Mouse (Mus musculus): ENCODE measurements around the gene Setd7. TPM values are rescaled to one million over a fixed set of nuclear protein-coding genes. Genes with fewer than 3 reads are reported as not detected.
"Not testable (repeated sequence)": the region's sequence is repeated elsewhere in the genome, so short reads cannot be mapped to it uniquely, and the experiment has no call there.

The Setd7 gene
- 33.5 and 47.5 TPM in 2 replicates for total RNA-seq (2021)
- long read RNA-seq, experiment 1, partial matches to known transcripts: 0 of 16 reads
- long read RNA-seq, experiment 1, other reads (novel, unspliced or antisense): 16 of 16 reads
- long read RNA-seq, experiment 2, partial matches to known transcripts: 0 of 17 reads
- long read RNA-seq, experiment 2, other reads (novel, unspliced or antisense): 17 of 17 reads

GRCm38 (mm10) chr3:51560511-51561108, at the start of gene Setd7:
TSS of gene Setd7 (minus strand) at chr3:51560879.
- peak; percentile 87 for DNase-seq

DNA sequence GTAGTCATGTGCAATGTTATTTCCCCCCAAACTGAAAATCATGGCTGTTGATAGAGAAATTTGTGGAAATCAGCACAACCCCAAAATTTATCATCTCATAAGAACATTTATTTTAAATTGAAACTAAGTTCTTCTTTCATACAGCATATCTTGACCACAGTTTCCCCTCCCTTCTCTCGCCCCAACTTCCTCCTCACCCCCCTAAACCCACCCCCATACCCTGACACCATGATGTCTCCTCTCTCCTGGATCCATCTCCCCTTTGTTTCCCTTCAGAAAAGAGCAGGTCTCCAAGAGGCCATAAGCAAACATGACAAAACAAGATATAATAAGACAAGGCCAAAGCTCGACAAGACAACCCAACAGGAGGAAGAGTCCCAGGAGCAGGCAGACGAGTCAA, 43.8 kb upstream of the Setd7 start:
- no peak for DNase-seq

GRCm38 (mm10) chr3:51603705-51604291, 43.1 kb upstream of the Setd7 start:
- peak; percentile 28 for DNase-seq

DNA sequence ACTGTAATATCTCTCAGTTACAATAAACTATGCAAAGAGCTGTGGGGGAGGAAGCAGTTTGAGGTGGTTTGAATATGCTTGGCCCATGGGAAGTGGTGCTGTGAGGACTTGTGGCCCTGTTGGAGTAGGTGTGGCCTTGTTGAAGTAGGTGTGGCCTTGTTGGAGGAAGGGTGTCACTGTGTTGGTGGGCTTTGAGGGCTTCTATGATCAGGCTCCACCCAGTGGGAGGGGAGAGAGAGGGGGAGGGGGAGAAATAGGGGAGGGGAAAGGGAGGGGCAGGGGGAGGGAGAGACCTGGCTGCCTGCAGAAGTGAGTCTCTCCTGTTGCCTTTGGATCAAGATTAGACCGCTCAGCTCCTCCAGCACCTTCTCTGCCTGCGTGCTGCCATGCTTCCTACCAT, 40.8 kb upstream of the Setd7 start:
- no peak for DNase-seq

GRCm38 (mm10) chr3:51600728-51601127, 40.0 kb upstream of the Setd7 start:
- no peak for DNase-seq

DNA sequence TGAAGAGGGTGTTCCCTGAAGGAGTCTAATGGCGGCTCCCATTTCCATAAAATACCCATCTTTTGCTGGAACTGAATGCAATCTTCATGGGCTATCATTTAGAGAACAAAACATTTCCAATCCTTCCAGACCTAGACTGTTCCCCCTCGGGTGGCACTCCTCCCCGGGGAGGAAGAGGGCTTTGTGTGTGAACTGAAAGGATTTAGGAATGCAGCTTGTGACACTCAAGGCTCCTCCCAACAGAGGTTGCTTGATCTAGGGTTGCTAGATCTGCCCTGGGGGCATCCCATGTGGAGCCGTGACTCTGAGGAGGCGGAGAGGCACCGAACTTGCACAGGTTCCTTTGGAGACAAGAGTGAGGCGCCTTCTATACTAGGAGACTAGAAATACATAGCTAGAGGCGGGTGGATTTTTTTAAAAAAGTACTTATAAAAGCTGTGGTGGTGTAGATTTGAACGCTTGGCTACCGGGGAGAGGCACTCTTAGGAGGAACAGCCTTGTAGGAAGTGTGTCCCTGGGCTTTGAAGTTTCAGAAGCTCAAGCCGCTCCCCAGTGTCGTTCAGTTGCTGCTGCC, 38.5 kb upstream of the Setd7 start:
- no peak for DNase-seq

- DNase-seq: peak; percentile 33
Observed at GRCm38 (mm10) chr3:51596538-51596937, 35.9 kb upstream of the Setd7 start.

GRCm38 (mm10) chr3:51593506-51593905, 32.8 kb upstream of the Setd7 start:
- no peak for DNase-seq

GRCm38 (mm10) chr3:51591591-51591990, 30.9 kb upstream of the Setd7 start:
- DNase-seq: no peak

- DNase-seq: no peak
Observed at GRCm38 (mm10) chr3:51590207-51590892, 29.7 kb upstream of the Setd7 start.

GRCm38 (mm10) chr3:51587697-51588262, 27.1 kb upstream of the Setd7 start:
- no peak for DNase-seq

DNA sequence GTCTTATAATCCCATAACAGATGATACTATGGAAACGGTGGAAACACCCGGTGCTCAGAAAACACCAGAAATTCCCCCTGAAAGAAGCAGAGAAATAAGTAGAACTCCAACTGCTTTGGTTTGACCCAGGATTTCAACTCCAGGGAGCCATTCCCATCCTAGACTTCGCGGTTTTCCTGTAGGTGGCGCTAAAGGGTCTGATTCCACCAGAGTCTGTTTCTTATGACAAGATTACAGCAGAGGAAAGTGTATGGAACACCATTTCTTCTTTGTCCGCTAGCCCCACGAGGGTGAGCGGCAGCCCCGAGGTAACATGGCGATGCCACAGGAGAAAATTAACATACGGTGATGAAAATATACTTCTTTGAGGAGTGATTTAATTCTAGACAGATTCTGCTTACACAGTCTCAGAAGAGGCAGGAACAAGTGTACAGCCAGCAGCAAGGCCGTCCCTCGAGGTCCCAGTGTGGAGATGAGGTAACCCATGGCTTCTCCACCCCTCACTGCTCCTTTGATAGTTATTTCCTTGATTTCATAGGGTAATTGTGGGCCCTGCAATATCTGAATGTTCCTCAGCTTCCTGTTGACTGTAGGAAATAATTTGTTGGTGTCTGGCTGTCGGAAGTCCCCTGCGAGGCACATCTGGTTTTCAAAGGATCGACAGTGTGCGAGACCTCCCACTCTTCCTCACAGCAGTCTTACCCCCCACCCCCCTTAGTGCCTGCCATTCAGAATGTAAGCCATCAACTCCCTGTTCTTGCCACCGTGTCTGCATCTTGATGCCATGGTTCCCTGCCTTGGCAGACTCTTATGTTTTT, 23.1 kb upstream of the Setd7 start:
- DNase-seq: peak; percentile 88

DNA sequence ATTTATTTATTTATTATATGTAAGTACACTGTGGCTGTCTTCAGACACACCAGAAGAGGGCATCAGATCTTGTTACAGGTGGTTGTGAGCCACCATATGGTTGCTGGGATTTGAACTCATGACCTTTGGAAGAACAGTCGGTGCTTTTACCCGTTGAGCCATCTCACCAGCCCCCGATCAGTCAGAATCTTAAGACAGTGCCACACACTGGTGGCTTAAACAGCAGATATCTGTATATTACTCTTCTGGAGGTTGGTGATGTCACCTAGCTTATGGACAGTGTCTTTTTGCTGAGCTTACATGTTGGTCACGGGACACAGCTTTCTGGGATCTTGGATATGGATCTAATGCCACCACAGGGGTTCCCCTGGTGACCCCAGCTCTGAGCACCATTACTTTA, 18.6 kb upstream of the Setd7 start:
- DNase-seq: not testable (repeated sequence)

DNA sequence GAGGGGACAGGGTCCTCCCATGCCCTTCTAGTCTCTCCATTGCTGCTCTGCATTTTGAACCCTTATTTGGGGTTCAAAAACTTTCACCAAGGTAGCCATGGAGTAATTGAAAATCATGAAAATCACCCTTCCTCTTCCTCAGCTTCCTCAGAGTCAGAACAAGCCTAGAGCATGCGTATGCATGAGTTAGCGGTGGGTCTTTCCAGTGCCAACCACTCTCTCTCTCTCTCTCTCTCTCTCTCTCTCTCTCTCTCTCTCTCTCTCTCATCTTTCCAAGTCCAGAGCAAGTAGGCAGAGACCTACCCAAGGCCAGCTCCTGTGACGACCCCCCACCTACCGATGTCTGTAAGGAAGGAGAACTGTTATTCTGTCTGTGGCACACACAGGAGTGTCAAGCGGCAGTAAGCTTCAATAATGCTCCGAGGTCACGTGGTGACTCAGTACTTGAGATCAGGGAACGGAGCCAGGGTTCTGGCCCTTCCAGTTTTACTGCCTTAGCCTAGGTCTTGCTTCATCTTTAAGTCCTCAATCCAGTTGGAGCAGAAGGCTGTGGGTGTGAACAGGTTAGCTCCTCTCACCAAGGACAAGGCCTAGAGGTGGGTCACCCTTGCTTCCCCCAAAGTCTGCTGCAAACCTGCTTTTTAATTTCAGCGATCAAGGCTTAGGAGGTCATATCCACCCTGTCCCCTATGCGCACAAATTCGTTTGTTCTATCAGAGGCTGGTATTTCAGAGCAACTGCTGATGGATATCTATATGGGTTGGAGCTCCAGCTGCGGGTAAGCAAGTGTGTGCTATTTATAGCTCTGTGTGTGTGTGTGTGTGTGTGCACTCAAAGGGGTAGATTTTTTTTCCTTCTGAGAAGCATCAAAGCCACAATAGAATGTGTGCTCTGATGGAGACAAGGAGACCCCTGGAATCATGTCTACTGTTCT, 17.4 kb upstream of the Setd7 start:
- DNase-seq: peak; percentile 80

DNA sequence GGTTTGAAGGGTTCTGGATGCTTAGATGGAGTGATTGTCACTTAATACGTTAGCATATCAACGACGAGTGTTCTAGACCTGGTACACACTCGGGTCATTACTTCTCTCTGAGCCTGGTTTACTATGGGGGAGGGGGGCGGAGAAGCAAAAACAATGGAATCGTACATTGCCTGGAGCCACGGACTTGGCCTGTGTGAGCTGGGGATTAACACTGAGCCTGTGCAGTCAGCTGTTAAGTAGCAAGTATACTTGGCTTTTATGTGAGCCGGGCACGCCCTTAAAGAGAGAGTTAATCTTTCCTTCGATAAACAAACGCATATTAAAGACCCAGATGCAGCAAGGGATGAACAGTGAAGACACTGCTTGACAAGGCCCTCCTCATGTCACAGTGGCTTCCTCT, 16.7 kb upstream of the Setd7 start:
- DNase-seq: no peak

DNA sequence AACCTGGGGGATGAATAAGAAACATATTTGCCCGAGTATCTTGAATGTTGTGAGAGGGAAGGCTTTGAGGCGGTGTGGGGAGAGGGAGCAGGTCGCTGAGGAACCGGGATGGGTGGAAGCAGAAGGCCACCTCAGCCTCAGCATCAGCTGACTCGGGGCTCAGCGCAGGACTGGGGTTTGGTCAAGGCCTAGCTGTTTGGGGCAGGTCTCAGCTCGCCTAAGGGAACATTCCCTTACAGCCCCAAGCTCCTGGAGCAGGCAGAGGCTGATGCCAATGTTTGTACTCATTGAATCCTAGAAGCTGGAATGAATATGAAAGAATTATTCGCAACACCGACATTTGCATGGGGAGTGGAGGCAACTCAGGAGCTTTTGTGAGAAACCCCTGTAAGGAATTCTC, 13.2 kb upstream of the Setd7 start:
- no peak for DNase-seq

DNA sequence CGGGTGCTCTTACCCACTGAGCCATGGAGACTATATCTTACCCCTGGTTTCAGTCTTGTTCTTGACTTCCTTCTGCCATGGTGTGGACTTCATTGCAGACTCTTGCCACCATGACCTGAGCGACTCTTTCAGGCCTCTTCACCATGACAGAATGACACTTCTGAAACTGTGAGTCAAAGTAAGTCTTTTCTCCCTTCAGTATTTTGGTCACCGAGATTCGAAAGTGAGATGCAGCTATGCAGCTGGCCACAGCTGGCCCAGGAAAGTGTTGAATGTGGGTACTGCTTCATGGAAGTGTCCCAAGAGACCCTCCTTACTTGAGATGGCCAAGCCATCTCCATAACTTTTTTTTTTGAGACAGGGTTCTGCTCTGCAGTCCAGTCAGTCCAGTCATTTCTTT, 9.5 kb upstream of the Setd7 start:
- DNase-seq: no peak

GRCm38 (mm10) chr3:51561993-51562385, 1.3 kb upstream of the Setd7 start:
- DNase-seq: no peak

GRCm38 (mm10) chr3:51561109-51561992, 672 bp upstream of the Setd7 start:
- DNase-seq: peak; percentile 73
